Mouse (Mus musculus) cerebellum, postnatal 14 days (tissue): Measurements from ENCODE around the gene Fpr1.
A peak's percentile ranks its signal among the peaks of the same experiment; 100 is the strongest.
"Not testable (repeated sequence)": the region's sequence is repeated elsewhere in the genome, so short reads cannot be mapped to it uniquely, and the experiment has no call there.

ENCODE experiments used
- DNase-seq, 2 experiments: peaks; one replicate each; pipeline ENCODE4 v3.0.0; 2021; ENCODE audit warnings: mixed read lengths in 2 of 2

Fpr1 gene

DNA sequence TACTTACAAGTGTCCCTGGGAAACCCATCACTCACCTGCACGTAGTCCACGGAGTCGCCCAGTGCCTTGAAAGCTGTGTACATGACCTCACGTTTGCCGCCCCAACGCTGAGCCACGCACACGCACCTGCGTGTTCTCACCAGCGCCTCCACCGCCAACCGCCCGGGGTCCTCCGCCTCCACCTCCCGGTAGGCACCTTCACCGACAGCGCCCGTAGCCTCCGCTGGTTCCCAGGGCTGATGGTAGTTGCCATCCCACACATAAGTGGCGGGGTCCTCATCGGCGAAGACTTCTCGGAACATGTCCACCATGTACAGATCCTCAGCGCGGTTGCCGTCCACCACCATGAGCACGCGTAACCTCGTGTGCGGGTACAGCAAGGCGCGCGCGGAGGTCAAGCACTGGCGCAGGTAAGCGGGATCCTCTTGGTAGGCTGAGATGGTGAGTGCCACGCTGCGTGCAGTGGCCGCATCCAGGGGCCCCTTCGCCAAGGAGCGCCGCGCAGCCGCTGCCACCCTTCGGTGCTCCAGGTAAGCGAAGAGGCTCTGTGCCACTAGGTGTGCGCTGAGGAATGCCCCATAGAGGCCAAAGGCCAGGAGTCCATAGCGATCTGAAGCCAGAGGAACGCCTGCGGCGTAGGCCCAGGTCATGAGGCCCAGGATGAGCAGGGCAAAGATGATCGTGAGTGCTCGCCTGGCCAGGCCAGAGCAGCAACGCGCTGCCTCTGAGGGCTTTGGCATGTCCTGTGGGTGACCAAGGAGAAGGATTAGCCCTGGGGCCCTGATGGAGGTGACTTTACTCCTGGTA is 33.6 kb downstream of the Fpr1 start:
- DNase-seq = no peak

DNA sequence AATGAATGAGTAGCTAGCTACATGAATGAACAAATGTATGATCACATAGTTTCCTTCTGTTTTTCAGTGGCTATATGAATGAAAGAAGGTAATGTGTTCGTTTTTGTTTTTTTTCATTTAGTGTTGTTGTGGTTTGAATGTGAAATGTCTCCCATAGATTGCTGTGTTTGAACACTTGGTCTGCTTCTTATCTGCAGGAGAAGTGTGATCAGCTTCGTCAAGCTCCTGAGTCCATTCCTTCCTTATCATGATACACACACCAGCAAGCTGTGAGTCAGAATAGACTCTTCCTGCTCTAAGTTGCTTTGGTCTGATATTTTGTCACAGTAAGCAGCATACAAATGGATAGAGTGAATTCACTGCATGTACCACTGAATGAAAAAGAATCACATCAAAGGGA is 34.8 kb downstream of the Fpr1 start:
- DNase-seq = no peak

DNA sequence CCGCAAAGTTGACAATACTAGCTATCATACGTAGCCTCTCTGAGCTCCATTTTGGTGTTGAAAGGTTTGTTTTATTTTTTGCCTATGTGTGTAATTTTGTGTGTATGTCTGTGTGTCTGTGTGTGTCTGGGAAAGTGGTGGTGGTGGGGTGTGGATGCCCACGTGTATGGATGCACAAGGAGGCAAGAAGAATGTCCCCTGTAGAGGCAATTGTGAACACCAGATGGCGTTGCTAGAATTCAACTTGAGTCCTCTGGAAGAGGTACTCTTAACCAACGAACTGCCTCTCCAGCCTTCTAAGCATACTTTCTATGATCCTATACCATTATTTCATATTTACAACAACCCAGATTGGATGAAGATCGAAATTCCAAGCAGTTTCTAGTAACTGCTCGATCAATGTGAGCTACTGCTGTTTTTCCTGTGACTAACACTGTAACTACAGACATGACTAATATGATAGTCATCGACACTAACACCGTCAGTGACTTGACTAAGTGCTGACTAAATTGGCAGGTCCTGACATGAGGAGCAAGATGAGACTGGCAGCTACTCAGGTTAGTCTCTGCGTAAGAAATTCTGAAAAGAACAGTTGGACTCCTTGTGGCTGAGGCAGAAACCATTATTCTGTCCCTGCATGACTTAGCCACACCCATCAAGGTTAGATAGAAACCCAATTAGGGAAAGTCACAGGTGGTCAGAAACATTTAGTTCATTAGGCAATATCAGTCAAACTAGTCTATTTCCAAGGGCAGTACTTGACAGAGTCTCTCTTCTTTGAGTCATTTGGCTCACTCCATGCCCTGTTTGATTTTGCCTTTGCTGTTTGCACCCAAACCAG is 38.3 kb downstream of the Fpr1 start:
- peak in 1 of 2 experiments; percentile 40 for DNase-seq

GRCm38 (mm10) chr17:17844606-17845005 is 39.1 kb downstream of the Fpr1 start:
- DNase-seq = not testable (repeated sequence)

GRCm38 (mm10) chr17:17843534-17844261 is 40.0 kb downstream of the Fpr1 start:
- no peak for DNase-seq

DNA sequence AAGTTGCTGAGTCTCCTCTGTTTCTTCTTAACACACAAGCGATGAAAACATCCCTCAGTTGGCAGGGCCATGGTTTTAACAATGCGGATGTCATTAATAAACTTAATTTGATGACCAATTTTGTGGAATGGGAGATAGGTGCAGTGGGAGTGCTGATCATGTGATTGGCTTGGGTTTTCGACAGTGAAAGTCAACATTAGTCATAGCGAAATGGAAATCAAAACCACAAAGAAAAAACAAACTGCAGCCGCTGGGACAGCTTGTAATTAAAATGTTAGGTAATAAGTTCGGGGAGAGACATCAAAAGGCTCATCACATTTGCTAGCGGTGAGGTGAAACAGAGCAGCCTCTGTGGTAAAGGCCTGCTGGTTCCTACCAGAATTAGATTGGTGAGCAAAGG is 42.9 kb downstream of the Fpr1 start:
- no peak for DNase-seq

DNA sequence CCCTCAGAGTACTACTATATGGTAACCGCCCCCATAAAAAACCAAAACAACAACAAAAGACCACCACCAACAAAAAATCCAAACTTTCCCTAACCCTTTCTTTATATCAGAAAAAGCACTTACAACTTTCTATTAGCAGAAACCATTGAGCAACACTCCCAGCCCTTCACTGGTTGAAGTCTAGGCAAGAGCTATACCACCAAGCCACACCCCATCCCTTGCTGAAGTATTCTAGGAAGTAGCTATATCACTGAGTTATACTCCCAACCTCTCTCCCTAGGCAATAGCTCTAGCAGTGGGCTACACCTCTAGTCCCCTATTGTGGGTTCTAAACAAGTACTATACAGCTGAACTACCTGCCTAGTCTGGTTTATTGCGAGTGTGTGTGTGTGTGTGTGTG is 44.5 kb downstream of the Fpr1 start:
- DNase-seq = no peak

- peak; percentile 96 to 97 for DNase-seq
Observed at GRCm38 (mm10) chr17:17837919-17838701, 45.6 kb downstream of the Fpr1 start.

DNA sequence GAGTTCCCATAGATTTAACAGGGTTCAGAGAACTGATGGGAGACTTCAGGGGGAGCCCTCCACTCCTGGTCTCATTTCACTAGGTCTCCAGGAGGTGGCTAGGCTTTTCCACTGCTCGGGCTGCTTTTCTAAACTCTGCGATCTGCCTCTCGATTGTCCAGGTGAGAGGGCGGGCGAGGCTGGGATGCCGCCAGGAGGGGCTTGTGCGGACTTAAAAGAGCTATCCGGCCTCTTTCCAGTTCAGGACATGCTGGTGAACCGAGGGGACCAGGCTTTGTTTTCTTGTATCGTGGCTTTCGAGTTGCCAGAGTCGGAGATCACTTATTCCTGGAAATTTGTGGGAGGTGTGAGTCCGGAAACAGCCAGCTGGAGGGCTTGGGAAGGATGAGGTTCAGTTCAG is 46.3 kb downstream of the Fpr1 start:
- peak; percentile 51 to 57 for DNase-seq

- no peak for DNase-seq
Observed at GRCm38 (mm10) chr17:17836101-17836500, 47.6 kb downstream of the Fpr1 start.

DNA sequence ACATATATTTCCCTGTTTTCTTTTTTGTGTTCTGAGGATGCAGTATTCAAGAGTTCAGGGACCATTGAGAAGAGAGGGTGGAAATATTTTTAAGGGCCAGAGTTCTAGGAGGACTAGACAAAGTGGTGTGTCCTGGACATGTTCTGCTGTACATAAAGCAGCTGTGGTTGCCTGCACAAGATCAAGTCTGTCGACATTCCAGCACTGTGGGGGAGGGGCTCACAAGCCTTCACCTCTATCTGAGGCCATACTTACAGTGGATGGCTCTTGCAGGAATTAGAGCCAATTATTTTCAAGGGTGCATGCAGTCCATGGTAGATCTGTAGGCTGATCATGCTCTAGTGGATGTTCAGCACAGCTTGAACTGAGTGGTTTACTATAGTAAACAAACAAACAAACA is 48.8 kb downstream of the Fpr1 start:
- DNase-seq = no peak

- peak in 1 of 2 experiments; percentile 30 for DNase-seq
Observed at GRCm38 (mm10) chr17:17830731-17831130, 53.0 kb downstream of the Fpr1 start.

DNA sequence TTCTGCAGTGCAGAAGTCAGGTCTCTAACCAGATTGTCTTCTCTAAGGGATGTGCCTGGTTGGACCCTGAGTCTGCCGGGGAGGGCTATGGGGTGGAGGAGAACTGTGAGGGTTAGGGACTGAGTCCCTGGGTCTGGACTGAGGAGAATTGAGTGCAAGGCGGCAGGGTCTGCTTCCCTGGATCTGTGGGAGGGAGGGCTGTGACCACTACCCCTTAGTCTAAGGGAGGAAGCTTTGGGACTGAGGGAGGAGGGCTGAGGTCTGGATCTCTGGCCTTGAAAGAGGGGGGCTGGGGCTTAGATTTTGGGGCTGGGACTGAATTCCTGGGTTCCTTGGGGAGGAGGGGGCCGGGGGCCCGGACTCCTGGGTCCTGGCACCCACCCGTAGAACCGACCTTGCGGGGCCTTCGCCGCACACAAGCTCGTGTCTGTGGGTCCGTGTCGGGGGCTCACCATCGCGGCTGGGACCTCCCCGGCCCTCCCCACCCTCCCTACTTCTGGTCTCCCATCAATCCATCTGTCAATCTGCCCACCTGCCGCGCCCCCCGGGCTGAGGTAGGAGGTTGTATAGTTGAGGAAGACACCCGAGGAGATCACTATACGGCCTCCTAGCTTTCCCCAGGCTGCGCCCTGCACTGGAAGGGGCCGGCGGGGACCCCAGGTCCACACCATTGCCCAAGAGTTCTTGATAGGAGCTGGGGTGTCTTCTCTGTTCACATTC is 53.8 kb downstream of the Fpr1 start:
- DNase-seq = peak; percentile 37 to 41

GRCm38 (mm10) chr17:17829052-17829785 is 54.5 kb downstream of the Fpr1 start:
- peak; percentile 34 to 41 for DNase-seq

DNA sequence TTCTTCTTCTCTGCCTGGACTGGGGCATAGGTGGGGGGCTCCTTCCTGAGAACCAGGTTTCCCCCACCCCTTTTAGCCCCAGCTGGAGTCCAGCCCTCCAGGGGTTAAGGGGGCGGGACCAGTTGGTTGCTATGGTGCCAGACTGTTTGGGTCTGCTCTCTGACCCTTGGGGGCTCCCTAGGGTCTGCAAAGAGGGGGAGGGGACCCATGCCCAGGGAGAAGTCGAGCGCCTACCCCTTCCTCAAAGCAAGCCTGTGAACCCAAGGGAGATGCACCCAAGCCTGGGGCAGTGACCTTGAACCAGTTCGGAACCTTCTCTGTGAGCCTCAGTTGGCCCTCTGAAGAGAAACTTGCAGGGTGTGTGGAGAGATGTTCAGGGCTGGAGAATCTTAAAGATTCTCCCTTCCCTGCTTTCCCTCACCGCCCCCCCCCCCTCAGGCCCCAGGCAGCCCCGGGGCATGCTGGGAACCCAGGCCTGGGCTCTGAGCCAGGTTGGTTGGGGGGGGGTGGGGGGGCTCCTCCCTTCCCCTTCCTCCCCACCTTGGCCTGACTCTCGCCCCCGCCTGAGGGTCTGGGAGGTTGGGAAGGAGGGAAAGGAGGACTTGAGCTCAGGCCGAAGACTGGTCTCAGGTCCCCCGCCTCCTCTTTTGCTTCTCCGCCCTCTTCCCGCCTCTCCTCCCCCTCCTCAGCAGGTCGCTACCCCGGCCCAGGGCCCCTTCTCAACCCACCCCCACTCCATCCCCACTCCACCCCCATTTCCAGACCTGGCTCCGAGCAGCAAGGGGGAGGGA is 55.4 kb downstream of the Fpr1 start:
- DNase-seq = peak; percentile 69 to 74

DNA sequence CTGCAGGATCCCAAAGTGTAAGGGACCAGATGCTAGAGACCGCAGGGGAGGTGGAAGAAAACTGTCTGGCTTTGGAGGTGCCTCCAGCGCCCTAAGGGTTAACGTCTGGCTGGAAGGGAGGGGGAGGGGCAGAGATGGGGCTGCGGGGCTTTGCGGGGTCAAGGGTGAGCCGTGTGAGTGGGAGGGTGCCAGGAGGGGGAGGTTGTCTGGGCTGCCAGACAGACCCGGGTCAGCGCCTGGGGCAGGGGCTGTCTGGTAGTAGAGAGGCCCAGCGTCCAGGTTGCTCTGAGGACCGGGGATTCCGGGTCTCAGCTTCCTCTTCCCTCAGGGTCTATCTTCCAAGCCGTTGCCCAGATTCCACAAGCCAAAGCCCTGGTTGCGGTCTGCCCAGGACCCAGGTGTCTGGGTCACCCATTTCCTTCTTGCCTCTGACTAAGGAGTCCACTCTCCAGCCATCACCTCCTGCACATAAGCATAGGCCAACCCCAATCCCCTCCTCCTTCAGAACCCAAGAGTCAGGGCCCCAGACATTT is 56.0 kb downstream of the Fpr1 start:
- peak; percentile 85 to 90 for DNase-seq

GRCm38 (mm10) chr17:17826751-17827657 is 56.7 kb downstream of the Fpr1 start, which contains the start of gene Spaca6:
Spaca6 (plus strand) TSS chr17:17827158.
- peak; percentile 97 to 98 for DNase-seq
